Mouse (Mus musculus) embryonic stem cell, embryonic (primary cell): Measurements from ENCODE around the gene Stat3.

Experiments used
- CTCF ChIA-PET, 4 experiments: fragments of 300-600 bp in 2 of 4; fragments of 350-600 bp in 2 of 4; sonication (Branson Sonifier 250); formaldehyde crosslinking; loops; one replicate each; lab custom pipeline; 2022; ENCODE audit warnings: inconsistent platforms in 2 of 4; lab: Charles Lee
- POLR2A ChIA-PET, 4 experiments: fragments of 300-600 bp in 2 of 4; fragments of 350-600 bp in 2 of 4; sonication (Branson Sonifier 250); formaldehyde crosslinking; loops; one replicate each; lab custom pipeline; 2022; ENCODE audit warnings: antibody characterized with exemption in 4 of 4, inconsistent platforms in 1 of 4; lab: Charles Lee

Gene Stat3

GRCm38 (mm10) chr11:100865618-100866017 is 73.7 kb downstream of the Stat3 start:
- ChIA-PET CTCF (interaction anchor here in 2 of 4 experiments (0.8 to 1.6 kb wide), 3 partner anchors 22 to 203 kb away, joined by 3 to 8 read pairs (median 3); no protein-coding TSS in a partner anchor), POLR2A (interaction anchor here in 2 of 4 experiments (0.6 to 0.8 kb wide), 3 partner anchors 15 to 82 kb away, joined by 3 to 4 read pairs (median 3); no protein-coding TSS in a partner anchor)

DNA sequence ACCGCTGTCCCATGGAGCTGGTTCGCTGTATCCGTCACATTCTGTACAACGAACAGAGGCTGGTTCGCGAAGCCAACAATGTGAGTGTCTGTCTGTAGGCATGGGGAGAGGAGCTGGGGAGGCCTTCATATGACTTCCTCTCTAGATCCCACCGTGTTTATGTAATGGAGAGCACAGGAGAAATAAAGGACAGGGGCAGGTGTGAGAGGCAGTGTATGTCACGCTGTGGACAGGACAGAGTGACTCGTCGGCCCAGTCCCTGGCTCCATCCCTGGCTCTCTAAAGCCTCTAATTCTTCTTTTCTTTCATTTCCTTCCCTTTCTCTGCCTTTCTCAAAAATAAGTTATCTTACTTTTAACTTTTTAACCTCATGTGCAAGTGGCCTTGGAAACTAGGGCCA is 76.2 kb downstream of the Stat3 start:
- CTCF ChIA-PET = no interaction called here
- POLR2A ChIA-PET = no interaction called here

GRCm38 (mm10) chr11:100861836-100862235 is 77.5 kb downstream of the Stat3 start:
- ChIA-PET CTCF (interaction anchor here in 3 of 4 experiments (0.6 to 1.9 kb wide), 3 partner anchors 19 to 122 kb away, joined by 4 to 7 read pairs (median 4); no protein-coding TSS in a partner anchor), POLR2A (interaction anchor here in 1 of 4 experiments (0.8 to 2.9 kb wide), 3 partner anchors 11 to 19 kb away, joined by 3 to 14 read pairs (median 5); partner anchors contain the start of gene Stat5b)

GRCm38 (mm10) chr11:100861335-100861734 is 78.0 kb downstream of the Stat3 start:
- POLR2A ChIA-PET = interaction anchor here in 1 of 4 experiments (0.8 to 2.9 kb wide), 3 partner anchors 11 to 20 kb away, joined by 3 to 14 read pairs (median 5); partner anchors contain the start of gene Stat5b

DNA sequence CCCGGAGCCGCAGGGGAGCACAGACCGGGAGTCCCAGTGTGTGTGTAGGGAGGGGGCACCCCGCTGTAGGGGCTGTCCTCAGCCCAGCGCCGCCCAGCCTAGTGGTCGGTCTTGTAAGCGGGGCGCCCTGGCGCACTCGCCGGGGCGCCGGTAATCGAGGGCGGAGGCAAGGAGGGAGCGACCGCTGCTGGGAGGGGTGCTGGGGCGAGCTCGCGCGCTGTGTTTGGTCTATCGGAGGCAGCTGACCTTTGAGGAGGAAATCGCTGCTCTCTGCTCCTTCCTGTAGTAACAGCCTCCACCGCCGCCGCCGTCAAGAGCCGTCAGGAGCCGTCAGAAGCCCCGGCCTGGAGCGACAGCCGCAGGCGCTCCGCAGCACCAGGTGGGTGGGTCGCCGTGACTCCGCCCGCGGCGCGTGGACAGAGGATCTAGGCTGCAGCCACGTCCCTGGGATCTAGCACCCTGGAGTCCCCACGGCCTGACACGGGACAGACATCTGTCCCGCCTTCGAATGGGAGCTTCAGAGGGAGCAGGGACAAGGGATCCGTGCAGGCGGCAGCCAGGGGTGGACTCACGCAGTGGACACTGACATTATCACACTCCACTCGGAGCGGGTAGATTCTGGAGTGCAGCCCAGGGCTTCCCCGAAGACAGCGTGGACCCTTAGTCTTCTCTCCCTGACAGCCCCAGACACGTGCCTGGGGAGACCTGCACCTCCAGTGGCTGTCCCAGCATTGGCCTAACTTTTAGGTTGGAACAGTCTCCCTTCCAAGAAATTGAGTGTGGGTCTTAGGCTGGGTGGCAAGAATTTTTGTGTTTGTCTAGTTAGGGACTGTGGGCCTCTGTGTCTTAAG is 78.9 kb downstream of the Stat3 start:
- CTCF ChIA-PET = interaction anchor here in 3 of 4 experiments (0.5 to 1.9 kb wide), 7 partner anchors 18 to 1364 kb away, joined by 3 to 7 read pairs (median 5); no protein-coding TSS in a partner anchor
- POLR2A ChIA-PET = interaction anchor here in 3 of 4 experiments (0.6 to 2.9 kb wide), 9 partner anchors 9 to 201 kb away, joined by 3 to 14 read pairs (median 3); partner anchors contain the start of genes Stat3 (in 1 of the 3) and Stat5b (in 1 of the 3)

More at GRCm38 (mm10) chr11:100861335-100861734, 78.0 kb downstream of the Stat3 start:
- CTCF ChIA-PET = interaction anchor here (0.6 to 1.9 kb wide), 5 partner anchors 19 to 122 kb away, joined by 4 to 7 read pairs (median 4); no protein-coding TSS in a partner anchor

GRCm38 (mm10) chr11:100859579-100860075 is 79.7 kb downstream of the Stat3 start:
- ChIA-PET CTCF (interaction anchor here in 2 of 4 experiments (0.6 to 1.4 kb wide), 3 partner anchors 98 to 1760 kb away, joined by 3 to 6 read pairs (median 6); no protein-coding TSS in a partner anchor), POLR2A (interaction anchor here in 2 of 4 experiments (0.6 to 2.9 kb wide), 8 partner anchors 8 to 190 kb away, joined by 3 to 14 read pairs (median 4); partner anchors contain the start of genes Stat3 (in 1 of the 2) and Stat5b (in 1 of the 2))

- CTCF ChIA-PET = interaction anchor here in 1 of 4 experiments (0.6 kb wide), 1 partner anchor 1761 kb away, joined by 3 read pairs; no protein-coding TSS in a partner anchor
- POLR2A ChIA-PET = interaction anchor here in 1 of 4 experiments (0.6 to 2.9 kb wide), 4 partner anchors 8 to 191 kb away, joined by 3 to 14 read pairs (median 4); partner anchors contain the start of gene Stat5b
Measured at GRCm38 (mm10) chr11:100858935-100859578, 80.3 kb downstream of the Stat3 start, which contains the start of gene Stat5a. Gene Stat5a (plus strand): TSS chr11:100859351.

- CTCF ChIA-PET = interaction anchor here in 1 of 4 experiments (1.0 kb wide), 1 partner anchor 96 kb away, joined by 3 read pairs; no protein-coding TSS in a partner anchor
Measured at GRCm38 (mm10) chr11:100857960-100858359, 81.4 kb downstream of the Stat3 start.

DNA sequence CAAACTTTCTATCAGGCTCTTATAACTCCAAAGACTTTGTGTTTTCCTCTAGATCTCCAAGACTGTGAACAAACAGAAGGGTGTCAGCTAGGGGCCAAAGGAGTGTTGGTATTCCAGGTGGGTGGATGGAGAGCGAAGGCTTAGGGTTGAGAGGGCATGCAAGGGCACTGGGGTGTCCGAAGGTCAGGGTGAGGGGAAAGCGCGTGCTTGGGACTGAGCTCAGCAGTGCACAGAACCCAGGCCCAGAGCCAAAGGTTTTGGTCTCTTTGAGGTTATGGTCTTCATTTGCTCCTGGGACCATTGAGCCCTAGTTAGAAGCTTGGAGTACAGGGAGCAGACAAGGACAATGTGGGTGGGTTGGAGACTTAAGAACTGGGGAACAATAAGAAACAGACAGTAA is 84.2 kb downstream of the Stat3 start:
- ChIA-PET POLR2A (interaction anchor here in 1 of 4 experiments (0.7 kb wide), 1 partner anchor 51 kb away, joined by 3 read pairs; no protein-coding TSS in a partner anchor), CTCF (interaction anchor here in 2 of 4 experiments (0.6 to 1.0 kb wide), 3 partner anchors 42 to 345 kb away, joined by 3 read pairs; no protein-coding TSS in a partner anchor)

More at GRCm38 (mm10) chr11:100857960-100858359, 81.4 kb downstream of the Stat3 start:
- POLR2A ChIA-PET = no interaction called here

DNA sequence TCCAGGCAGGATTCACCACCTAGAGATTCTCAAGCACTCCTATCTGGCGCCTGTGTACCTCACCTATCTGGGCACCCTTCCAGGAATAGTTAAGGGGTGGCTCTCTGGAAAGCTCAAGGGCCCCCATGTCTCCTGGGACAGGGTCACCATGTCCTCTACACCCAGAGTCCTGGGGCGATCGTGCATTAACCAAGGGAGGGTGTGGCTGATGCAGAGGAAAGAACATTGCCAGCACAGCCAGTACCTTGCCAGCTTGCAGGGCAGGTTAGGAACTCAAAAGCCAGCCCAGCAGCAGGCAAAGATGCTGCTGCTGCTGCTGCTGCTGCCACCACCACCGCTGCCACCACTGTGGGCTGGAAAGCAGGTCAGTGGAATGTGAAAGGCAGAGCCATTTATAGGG is 85.1 kb downstream of the Stat3 start:
- ChIA-PET POLR2A (no interaction called here), CTCF (interaction anchor here in 2 of 4 experiments (0.6 to 0.7 kb wide), 2 partner anchors 43 to 164 kb away, joined by 3 to 5 read pairs; no protein-coding TSS in a partner anchor)

DNA sequence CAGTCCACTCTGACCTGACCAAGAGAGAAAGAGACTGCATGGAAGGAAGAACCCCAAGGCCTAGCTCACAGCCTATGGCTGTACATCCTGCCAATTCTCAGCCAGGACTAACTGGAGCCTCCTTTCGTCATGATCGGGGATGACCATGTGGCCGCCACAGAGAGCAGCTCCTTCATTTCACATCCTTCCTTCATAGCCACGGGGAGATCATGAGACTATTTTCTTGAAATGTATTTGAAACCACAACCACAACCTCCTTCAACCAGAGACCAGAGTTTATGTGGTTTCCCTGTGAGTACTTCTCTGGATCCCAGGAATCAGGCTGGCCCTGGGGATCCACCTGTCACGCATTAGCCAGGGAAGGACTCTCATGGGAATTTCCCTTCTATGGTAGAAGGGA is 86.3 kb downstream of the Stat3 start:
- POLR2A ChIA-PET = interaction anchor here in 3 of 4 experiments (0.5 to 2.2 kb wide), 6 partner anchors 10 to 115 kb away, joined by 3 to 7 read pairs (median 4); partner anchors contain the start of gene Rab5c (in 1 of the 3)

DNA sequence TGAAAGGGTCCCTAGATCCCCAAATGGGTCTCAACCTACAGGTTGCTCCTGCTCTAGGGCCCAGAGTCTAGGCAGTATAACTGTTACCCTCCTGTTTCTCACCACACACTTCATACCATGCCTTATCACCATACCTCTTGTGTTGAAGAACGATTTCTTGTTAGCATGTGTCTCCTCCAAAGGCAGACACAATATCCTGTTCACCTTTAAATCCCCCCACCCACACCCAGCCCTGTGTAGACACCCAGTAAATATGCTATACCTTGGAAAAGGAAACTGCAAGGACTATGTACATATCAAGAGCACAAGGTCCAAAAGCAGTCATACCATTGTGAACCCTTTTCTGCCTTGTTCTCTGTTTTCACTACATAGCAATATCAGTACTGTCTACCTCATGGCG is 87.3 kb downstream of the Stat3 start:
- CTCF ChIA-PET = interaction anchor here in 1 of 4 experiments (0.9 to 1.4 kb wide), 2 partner anchors 87 to 90 kb away, joined by 3 read pairs; partner anchors contain the start of gene Stat3
- POLR2A ChIA-PET = interaction anchor here in 3 of 4 experiments (0.6 to 3.1 kb wide), 9 partner anchors 9 to 320 kb away, joined by 3 to 14 read pairs (median 3); partner anchors contain the start of genes Plekhh3 (in 2 of the 3), Cavin1 (in 1 of the 3), Stat3 (in 1 of the 3) and Stat5a (in 1 of the 3)

More for the DNA sequence above, 86.3 kb downstream of the Stat3 start:
- CTCF ChIA-PET = no interaction called here

DNA sequence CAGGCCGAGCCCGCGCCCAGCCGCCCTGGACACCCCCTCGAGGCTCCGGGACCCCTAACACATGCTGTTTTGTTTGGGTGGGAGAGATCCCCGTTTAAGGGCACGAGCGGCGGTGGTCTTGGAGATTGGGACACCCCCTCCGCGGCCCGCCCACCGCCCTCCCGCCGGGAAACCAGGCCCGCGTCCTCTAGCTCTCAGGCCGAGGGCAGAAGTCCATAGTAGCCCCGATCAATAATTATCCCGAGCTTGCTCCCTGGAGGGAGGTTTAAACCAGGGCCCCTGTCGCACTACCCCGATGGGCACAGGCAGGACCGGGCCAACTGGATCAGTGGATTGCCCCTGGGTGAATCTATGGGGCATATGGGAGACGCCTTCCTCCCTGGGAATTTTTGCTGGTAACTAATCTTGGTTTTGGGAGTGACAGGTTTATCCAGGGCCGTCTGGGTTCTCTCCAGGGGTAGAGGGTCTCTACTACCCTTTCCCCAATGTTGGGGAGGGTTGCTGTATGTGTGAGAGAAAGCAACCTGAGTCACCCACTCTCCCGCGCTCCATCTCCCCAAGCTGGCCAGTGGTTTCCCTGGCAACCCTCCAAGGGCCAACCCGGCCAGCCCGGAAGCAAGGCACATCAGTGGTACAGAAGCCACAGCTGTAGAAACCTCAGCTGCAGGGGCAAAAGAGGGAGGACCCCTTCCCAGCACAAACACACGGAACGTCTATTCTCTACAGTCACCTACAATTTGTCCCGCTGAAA is 88.4 kb downstream of the Stat3 start:
- CTCF ChIA-PET = interaction anchor here in 3 of 4 experiments (0.6 to 1.4 kb wide), 5 partner anchors 14 to 148 kb away, joined by 3 to 4 read pairs (median 3); no protein-coding TSS in a partner anchor

DNA sequence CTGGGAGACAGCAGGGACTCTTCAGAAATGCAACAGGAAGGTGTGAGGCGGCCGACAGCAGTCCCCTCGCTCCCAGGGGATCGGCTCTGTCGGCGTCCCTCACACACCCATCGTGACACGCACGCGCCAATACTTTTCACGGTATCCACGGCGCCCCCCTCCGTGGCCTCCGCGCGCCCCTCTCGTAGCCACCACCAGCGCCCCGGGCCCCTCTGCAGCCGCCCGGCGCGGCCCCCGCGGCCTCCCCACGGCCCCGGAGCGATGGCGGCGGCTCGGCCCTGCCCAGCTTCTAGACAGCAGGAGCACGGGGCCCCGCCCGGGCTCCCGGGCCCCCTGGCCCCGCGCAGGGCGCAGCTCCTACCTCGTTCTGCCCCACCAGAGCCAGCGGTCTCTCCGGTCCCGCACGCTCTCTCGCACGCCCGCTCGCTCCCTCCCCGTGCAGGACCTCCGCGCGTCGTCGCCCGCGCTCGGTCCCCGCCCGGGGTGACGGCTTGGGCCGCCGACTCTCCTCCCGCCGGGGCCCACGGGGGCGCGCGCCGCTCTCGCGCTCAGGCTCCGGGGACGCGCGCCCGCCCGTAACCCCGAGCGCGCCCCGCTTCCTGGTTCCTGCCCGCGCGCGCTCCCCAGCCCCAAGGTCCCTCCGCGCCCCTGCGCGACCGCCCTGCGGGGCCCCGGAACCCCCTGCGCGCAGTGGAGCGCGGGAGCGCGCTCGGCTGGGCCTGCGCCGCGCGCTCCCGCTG is 89.1 kb downstream of the Stat3 start, which contains the start of gene Stat5b:
TSS of gene Stat5b (minus strand) at position 687 of the 740 bp plus-strand sequence.
- POLR2A ChIA-PET = interaction anchor here in 3 of 4 experiments (0.6 to 3.1 kb wide), 8 partner anchors 10 to 815 kb away, joined by 3 to 14 read pairs (median 3); partner anchors contain the start of genes Arl4d (in 1 of the 3), Cavin1 (in 1 of the 3), Rab5c (in 1 of the 3) and Stat3 (in 1 of the 3)
- CTCF ChIA-PET = interaction anchor here in 2 of 4 experiments (0.5 to 1.0 kb wide), 8 partner anchors 13 to 131 kb away, joined by 3 to 4 read pairs (median 3); partner anchors contain the start of gene Kcnh4 (in 1 of the 2)

More for the DNA sequence above, 88.4 kb downstream of the Stat3 start:
- POLR2A ChIA-PET = interaction anchor here in 3 of 4 experiments (0.8 to 3.1 kb wide), 12 partner anchors 8 to 321 kb away, joined by 3 to 14 read pairs (median 3); partner anchors contain the start of genes Plekhh3 (in 2 of the 3), Cavin1 (in 1 of the 3), Rab5c (in 1 of the 3) and Stat3 (in 1 of the 3)
